Mouse (Mus musculus) heart, embryonic 12.5 days (tissue): ENCODE data around the gene Ugt1a9. TPM values are rescaled to one million over a fixed set of nuclear protein-coding genes. Genes with fewer than 3 reads are reported as not detected.
"Not testable (repeated sequence)": the region's sequence is repeated elsewhere in the genome, so short reads cannot be mapped to it uniquely, and the experiment has no call there.

Experiments used
- ATAC-seq: fragments of 200-750 bp; cut with Nextera tagmentation; 2 replicates; pipeline ENCODE4 v1.8.0; 2017; ENCODE audit warnings: moderate TSS enrichment, moderate library complexity; ENCODE audit not compliant: insufficient number of reproducible peaks, low FRiP score
- H3K27ac ChIP-seq: fragments of 300-500 bp; sonication (generic); 2 replicates; pipeline ENCODE4 v1.5.1; 2016; ENCODE audit warnings: mild to moderate bottlenecking, moderate library complexity; ENCODE audit not compliant: poor library complexity, severe bottlenecking
- H3K27me3 ChIP-seq: fragments of 300-500 bp; sonication (generic); replicated peaks from 2 replicates; pipeline ENCODE4 v1.6.1; 2016; ENCODE audit warnings: mild to moderate bottlenecking, moderate library complexity
- H3K36me3 ChIP-seq: fragments of 300-500 bp; sonication (generic); 2 replicates; pipeline ENCODE4 v1.6.1; 2016; ENCODE audit warnings: mild to moderate bottlenecking, moderate library complexity
- H3K4me1 ChIP-seq: fragments of 300-500 bp; sonication (generic); replicated peaks from 2 replicates; pipeline ENCODE4 v1.6.1; 2016; ENCODE audit warnings: mild to moderate bottlenecking
- H3K4me2 ChIP-seq: fragments of 300-500 bp; sonication (generic); 2 replicates; pipeline ENCODE4 v1.6.1; 2016; ENCODE audit warnings: mild to moderate bottlenecking, moderate library complexity
- H3K4me3 ChIP-seq: fragments of 300-500 bp; sonication (generic); 2 replicates; pipeline ENCODE4 v1.5.1; 2016; ENCODE audit warnings: mild to moderate bottlenecking
- H3K9ac ChIP-seq: fragments of 300-500 bp; sonication (generic); 2 replicates; pipeline ENCODE4 v1.6.1; 2016; ENCODE audit warnings: mild to moderate bottlenecking, moderate library complexity
- H3K9me3 ChIP-seq: fragments of 300-500 bp; sonication (generic); replicated peaks from 2 replicates; pipeline ENCODE4 v1.6.1; 2016; ENCODE audit warnings: mild to moderate bottlenecking, moderate library complexity
- WGBS: fragments of 180-500 bp; shearing (Covaris S2); methylation state at CpG from one replicate; pipeline ENCODE4 v1.1.7; 2016; 5-methylcytosine and 5-hydroxymethylcytosine counted together
- polyA plus RNA-seq: library from polyadenylated mRNA; unstranded; fragments of >200 nt; fragmentation: Nextera tagmentation; extraction: Ambion mirVana; gene quantifications from 2 replicates; pipeline ENCODE4 v1.2.1, GENCODE M21; 2016

Ugt1a9 gene
- polyA plus RNA-seq: not detected in 2 replicates

GRCm38 (mm10) chr1:88070495-88070894, at the start of gene Ugt1a9:
Ugt1a9 (plus strand) TSS chr1:88070800.
- Histone ChIP-seq H3K27ac (no peak within 1 kb of the TSS), H3K9me3 (no peaks in the 10 kb centered on the region), H3K9ac (no peak within 1 kb of the TSS), H3K4me3 (no peak within 1 kb of the TSS), H3K4me2 (no peak within 1 kb of the TSS), H3K27me3 (no peaks in the 10 kb centered on the region), H3K36me3 (no peaks in the 10 kb centered on the region), H3K4me1 (no peaks in the 10 kb centered on the region)
- WGBS: 69% methylated on average over 2 of the region's 2 CpGs
- ATAC-seq: no peak

DNA sequence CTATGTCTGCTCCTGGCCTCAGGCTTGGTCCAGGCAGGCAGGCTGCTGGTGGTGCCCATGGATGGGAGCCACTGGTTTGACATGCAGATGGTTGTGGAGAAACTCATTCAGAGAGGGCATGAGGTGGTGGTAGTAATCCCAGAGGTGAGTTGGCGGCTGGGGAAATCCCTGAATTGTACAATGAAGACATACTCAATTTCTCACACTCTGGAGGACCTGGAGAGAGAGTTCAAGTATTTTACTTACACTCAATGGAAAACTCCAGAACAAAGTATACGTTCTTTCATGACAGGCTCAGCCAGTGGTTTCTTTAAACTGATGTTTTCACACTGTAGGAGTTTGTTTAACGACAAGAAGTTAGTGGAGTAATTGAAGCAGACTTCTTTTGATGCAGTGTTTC, 45.4 kb upstream of the Ugt1a9 start:
- not testable (repeated sequence) for H3K4me3 ChIP-seq, ATAC-seq, H3K4me2 ChIP-seq, H3K36me3 ChIP-seq, H3K4me1 ChIP-seq, H3K27ac ChIP-seq, H3K9ac ChIP-seq, H3K27me3 ChIP-seq, H3K9me3 ChIP-seq
- 76% methylated on average over 3 of the region's 3 CpGs for WGBS

DNA sequence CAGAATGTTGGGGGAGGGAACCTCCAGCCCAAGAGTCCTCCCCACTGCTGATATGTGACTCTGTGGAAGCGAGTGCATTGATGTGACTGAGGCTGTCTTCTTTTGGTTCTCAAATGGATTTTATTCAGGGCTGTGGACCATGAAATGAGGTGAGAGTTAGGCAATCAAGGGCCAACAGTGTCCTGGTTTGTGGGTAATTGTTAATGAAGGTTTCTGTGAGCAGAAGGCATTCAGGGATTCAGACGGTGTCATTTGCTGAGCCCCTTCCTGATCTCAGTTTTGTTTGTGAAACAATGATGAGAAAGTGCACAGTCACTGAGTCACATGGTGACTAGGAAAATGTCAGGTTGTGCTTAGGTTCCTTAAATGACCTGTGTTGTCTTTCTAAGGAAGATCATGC, 27.6 kb upstream of the Ugt1a9 start:
- H3K9me3 ChIP-seq, H3K4me2 ChIP-seq, H3K4me3 ChIP-seq, H3K4me1 ChIP-seq, H3K27me3 ChIP-seq, H3K36me3 ChIP-seq, ATAC-seq, H3K27ac ChIP-seq, H3K9ac ChIP-seq: not testable (repeated sequence)
- WGBS: 58% methylated on average over 1 of the region's 2 CpGs

- WGBS: 69% methylated on average over 4 of the region's 5 CpGs
- not testable (repeated sequence) for H3K9me3 ChIP-seq, ATAC-seq, H3K36me3 ChIP-seq, H3K27ac ChIP-seq, H3K9ac ChIP-seq, H3K27me3 ChIP-seq, H3K4me1 ChIP-seq, H3K4me2 ChIP-seq, H3K4me3 ChIP-seq
Observed at GRCm38 (mm10) chr1:88044832-88045437, 25.7 kb upstream of the Ugt1a9 start.

DNA sequence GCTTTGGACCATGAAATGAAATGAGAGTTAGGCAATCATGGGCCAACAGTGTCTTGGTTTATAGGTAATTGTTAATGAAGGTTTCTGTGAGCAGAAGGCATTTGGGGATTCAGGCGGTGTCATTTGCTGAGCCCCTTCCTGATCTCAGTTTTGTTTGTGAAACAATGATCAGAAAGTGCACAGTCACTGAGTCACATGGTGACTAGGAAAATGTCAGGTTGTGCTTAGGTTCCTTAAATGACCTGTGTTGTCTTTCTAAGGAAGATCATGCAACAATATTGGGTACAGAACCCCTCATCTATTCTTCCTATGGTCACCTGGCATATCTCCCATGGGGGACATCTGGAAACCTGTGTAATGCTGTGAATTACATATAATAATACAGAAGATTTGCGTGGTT, 23.2 kb upstream of the Ugt1a9 start:
- H3K27me3 ChIP-seq, H3K9ac ChIP-seq, H3K9me3 ChIP-seq, H3K27ac ChIP-seq, ATAC-seq, H3K4me2 ChIP-seq, H3K4me1 ChIP-seq, H3K36me3 ChIP-seq, H3K4me3 ChIP-seq: not testable (repeated sequence)
- WGBS: 73% methylated on average over 2 of the region's 2 CpGs

DNA sequence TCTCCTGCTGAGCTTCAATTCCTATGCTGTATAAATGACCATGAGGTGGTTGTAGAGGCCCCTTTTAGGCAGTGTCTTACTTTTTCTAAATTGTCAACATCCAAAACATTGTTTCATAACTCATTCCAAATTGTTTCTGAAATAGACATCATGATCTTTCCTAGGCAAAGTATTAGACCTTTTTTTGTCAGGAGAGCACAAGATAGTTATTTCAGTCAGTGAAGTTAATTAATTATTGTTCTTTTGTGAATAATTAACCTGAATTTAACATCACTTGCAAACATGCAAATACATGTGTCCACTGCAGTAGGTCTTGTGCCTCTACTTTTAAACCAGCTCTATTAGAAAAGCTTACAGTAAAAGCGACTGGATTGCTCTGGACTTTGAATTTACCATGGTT, 15.5 kb upstream of the Ugt1a9 start, which contains the start of gene Ugt1a10:
Gene Ugt1a10, plus strand, starts transcription at position 301 of the 400 bp plus-strand sequence.
- H3K27ac ChIP-seq: no peak within 1 kb of the TSS
- ATAC-seq: no peak

GRCm38 (mm10) chr1:88066472-88067102, 4.0 kb upstream of the Ugt1a9 start:
- not testable (repeated sequence) for H3K4me3 ChIP-seq, H3K27ac ChIP-seq, H3K9ac ChIP-seq, H3K27me3 ChIP-seq, ATAC-seq, H3K36me3 ChIP-seq, H3K9me3 ChIP-seq, H3K4me1 ChIP-seq, H3K4me2 ChIP-seq
- 48% methylated on average over 1 of the region's 2 CpGs for WGBS

More for the DNA sequence above, 15.5 kb upstream of the Ugt1a9 start, which contains the start of gene Ugt1a10:
- Histone ChIP-seq H3K9me3 (no peaks in the 10 kb centered on the region), H3K9ac (no peak within 1 kb of the TSS), H3K27me3 (no peaks in the 10 kb centered on the region), H3K4me2 (no peak within 1 kb of the TSS), H3K4me3 (no peak within 1 kb of the TSS), H3K36me3 (no peaks in the 10 kb centered on the region), H3K4me1 (no peaks in the 10 kb centered on the region)
- 71% methylated on average over 1 of the region's 1 CpGs for WGBS

DNA sequence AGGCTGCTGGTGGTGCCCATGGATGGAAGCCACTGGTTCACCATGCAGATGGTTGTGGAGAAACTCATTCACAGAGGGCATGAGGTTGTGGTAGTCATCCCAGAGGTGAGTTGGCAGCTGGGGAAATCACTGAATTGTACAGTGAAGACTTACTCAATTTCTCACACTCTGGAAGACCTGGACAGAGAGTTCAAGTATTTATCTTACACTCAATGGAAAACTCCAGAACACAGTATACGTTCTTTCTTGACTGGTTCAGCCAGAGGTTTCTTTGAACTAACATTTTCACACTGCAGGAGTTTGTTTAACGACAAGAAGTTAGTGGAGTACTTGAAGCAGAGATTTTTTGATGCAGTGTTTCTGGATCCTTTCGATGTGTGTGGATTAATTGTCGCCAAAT, 302 bp downstream of the Ugt1a9 start:
- Histone ChIP-seq H3K27me3 (no peaks in the 10 kb centered on the region), H3K4me2 (no peak overlapping the region), H3K27ac (no peak overlapping the region), H3K9me3 (no peaks in the 10 kb centered on the region), H3K36me3 (no peaks in the 10 kb centered on the region), H3K4me3 (no peak overlapping the region), H3K4me1 (no peaks in the 10 kb centered on the region), H3K9ac (no peak overlapping the region)
- ATAC-seq: no peak
- WGBS: 74% methylated on average over 4 of the region's 4 CpGs

- no peaks in the 10 kb centered on the region for H3K4me1 ChIP-seq
- no peak for ATAC-seq
- H3K27ac ChIP-seq: no peak overlapping the region
- no peak overlapping the region for H3K9ac ChIP-seq
- H3K36me3 ChIP-seq: no peaks in the 10 kb centered on the region
- no peaks in the 10 kb centered on the region for H3K9me3 ChIP-seq
- H3K4me2 ChIP-seq: no peak overlapping the region
- no peaks in the 10 kb centered on the region for H3K27me3 ChIP-seq
- WGBS: 76% methylated on average over 2 of the region's 2 CpGs
- no peak overlapping the region for H3K4me3 ChIP-seq
Observed at GRCm38 (mm10) chr1:88074471-88074870, 3.9 kb downstream of the Ugt1a9 start.

- Histone ChIP-seq H3K4me2 (no peak overlapping the region), H3K9ac (no peak overlapping the region), H3K9me3 (no peaks in the 10 kb centered on the region), H3K4me3 (no peak overlapping the region), H3K27me3 (no peaks in the 10 kb centered on the region), H3K27ac (no peak overlapping the region), H3K36me3 (no peaks in the 10 kb centered on the region), H3K4me1 (no peaks in the 10 kb centered on the region)
- no peak for ATAC-seq
- 78% methylated on average over 1 of the region's 1 CpGs for WGBS
Observed at GRCm38 (mm10) chr1:88077128-88077527, 6.5 kb downstream of the Ugt1a9 start.

GRCm38 (mm10) chr1:88081670-88082069, 11.1 kb downstream of the Ugt1a9 start:
- H3K27ac ChIP-seq: no peak overlapping the region
- 82% methylated on average over 1 of the region's 1 CpGs for WGBS
- no peak overlapping the region for H3K9ac ChIP-seq
- H3K36me3 ChIP-seq: no peaks in the 10 kb centered on the region
- no peaks in the 10 kb centered on the region for H3K4me1 ChIP-seq
- no peak for ATAC-seq
- no peaks in the 10 kb centered on the region for H3K9me3 ChIP-seq
- no peak overlapping the region for H3K4me2 ChIP-seq
- no peaks in the 10 kb centered on the region for H3K27me3 ChIP-seq
- H3K4me3 ChIP-seq: no peak overlapping the region

DNA sequence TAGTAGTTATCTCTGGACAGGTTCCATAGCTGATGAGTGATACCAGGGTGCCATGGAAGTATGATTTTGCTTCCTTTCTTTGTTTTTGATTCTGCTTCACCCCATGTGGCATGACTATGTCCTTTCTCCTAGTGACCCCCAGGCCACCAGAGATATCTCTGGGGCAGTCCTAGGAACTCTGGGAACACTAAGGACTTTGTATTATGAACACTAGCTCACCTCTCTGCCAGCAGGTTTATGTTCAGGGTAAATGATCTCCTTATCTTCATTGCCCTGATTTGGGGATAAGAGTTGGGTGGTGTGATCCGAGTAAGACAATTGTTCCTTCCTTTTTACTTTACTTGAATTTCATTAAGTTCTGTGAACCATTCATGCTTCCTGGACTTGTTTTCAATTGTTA, 15.5 kb downstream of the Ugt1a9 start:
- Histone ChIP-seq H3K9me3 (no peaks in the 10 kb centered on the region), H3K4me1 (no peaks in the 10 kb centered on the region), H3K27ac (no peak overlapping the region), H3K4me2 (no peak overlapping the region), H3K36me3 (no peaks in the 10 kb centered on the region), H3K9ac (no peak overlapping the region), H3K4me3 (no peak overlapping the region), H3K27me3 (no peaks in the 10 kb centered on the region)
- ATAC-seq: no peak
- 51% methylated on average over 1 of the region's 1 CpGs for WGBS
